Mouse (Mus musculus) midbrain, embryonic 14.5 days (tissue): ENCODE results near the gene Nphp3. TPM values are rescaled to one million over a fixed set of nuclear protein-coding genes. Genes with fewer than 3 reads are reported as not detected.

Source experiments
- ATAC-seq: fragments of 200-750 bp; cut with Nextera tagmentation; 2 replicates; pipeline ENCODE4 v1.8.0; 2017; ENCODE audit warnings: moderate number of reproducible peaks, moderate library complexity; ENCODE audit not compliant: low FRiP score, low TSS enrichment
- DNase-seq: peaks from one replicate; pipeline ENCODE4 v3.0.0-alpha.2; 2015
- H3K27ac ChIP-seq: fragments of 300-500 bp; sonication (generic); replicated peaks from 2 replicates; pipeline ENCODE4 v1.5.1; 2014; ENCODE audit warnings: mild to moderate bottlenecking, low read depth, low read length, moderate library complexity
- H3K27me3 ChIP-seq: fragments of 300-500 bp; sonication (generic); 2 replicates; pipeline ENCODE4 v1.6.1; 2014; ENCODE audit warnings: low read length, control low read depth, mixed read lengths; ENCODE audit not compliant: control insufficient read depth, insufficient read depth
- H3K36me3 ChIP-seq: fragments of 300-500 bp; sonication (generic); 2 replicates; pipeline ENCODE4 v1.6.1; 2014; ENCODE audit warnings: low read length, control low read depth; ENCODE audit not compliant: control insufficient read depth, insufficient read depth
- H3K4me1 ChIP-seq: fragments of 300-500 bp; sonication (generic); 2 replicates; pipeline ENCODE4 v1.6.1; 2014; ENCODE audit warnings: mild to moderate bottlenecking, antibody characterized with exemption, low read length, control low read depth; ENCODE audit not compliant: control insufficient read depth, insufficient read depth
- H3K4me2 ChIP-seq: fragments of 300-500 bp; sonication (generic); 2 replicates; pipeline ENCODE4 v1.6.1; 2014; ENCODE audit warnings: mild to moderate bottlenecking, low read length, moderate library complexity
- H3K4me3 ChIP-seq: fragments of 300-500 bp; sonication (generic); replicated peaks from 2 replicates; pipeline ENCODE4 v1.5.1; 2014; ENCODE audit warnings: low read depth, low read length
- H3K9ac ChIP-seq: fragments of 300-500 bp; sonication (generic); replicated peaks from 2 replicates; pipeline ENCODE4 v1.6.1; 2014; ENCODE audit warnings: mild to moderate bottlenecking, low read length, moderate library complexity
- H3K9me3 ChIP-seq: fragments of 300-500 bp; sonication (generic); 2 replicates; pipeline ENCODE4 v1.6.1; 2016; ENCODE audit warnings: low read length, control low read depth, mixed read lengths; ENCODE audit not compliant: control insufficient read depth
- WGBS: fragments of 180-500 bp; shearing (Covaris S2); extraction: QIAGEN DNeasy Blood & Tissue Kit; methylation state at CpG from one replicate; pipeline ENCODE4 v1.1.7; 2014; 5-methylcytosine and 5-hydroxymethylcytosine counted together
- polyA plus RNA-seq: library from polyadenylated mRNA; unstranded; fragments of >200 nt; fragmentation: Nextera tagmentation; extraction: Ambion mirVana; gene quantifications from 2 replicates; pipeline ENCODE4 v1.2.1, GENCODE M21; 2014

The Nphp3 gene
- polyA plus RNA-seq: 2.4 and 3.3 TPM in 2 replicates

- no peaks in the 10 kb centered on the region for H3K27me3 ChIP-seq
- peak within 1 kb of the TSS; percentile 61 for H3K4me3 ChIP-seq
- H3K9ac ChIP-seq: peak within 1 kb of the TSS; percentile 39
- peak within 1 kb of the TSS; percentile 74 for H3K27ac ChIP-seq
- no peaks in the 10 kb centered on the region for H3K9me3 ChIP-seq
- DNase-seq (peak; percentile 98), ATAC-seq (peak; percentile 98)
- H3K36me3 ChIP-seq: no peaks in the 10 kb centered on the region
- peaks cover 6% of the 10 kb centered on the region; the same call in 1 of the 2 replicates for H3K4me1 ChIP-seq
- under 1% methylated on average over 55 of the region's 55 CpGs for WGBS
- H3K4me2 ChIP-seq: peak within 1 kb of the TSS; percentile 69
These were observed at the start of gene Nphp3 for GRCm38 (mm10) chr9:104001921-104002859. Gene Nphp3, plus strand, starts transcription at chr9:104002544.

DNA sequence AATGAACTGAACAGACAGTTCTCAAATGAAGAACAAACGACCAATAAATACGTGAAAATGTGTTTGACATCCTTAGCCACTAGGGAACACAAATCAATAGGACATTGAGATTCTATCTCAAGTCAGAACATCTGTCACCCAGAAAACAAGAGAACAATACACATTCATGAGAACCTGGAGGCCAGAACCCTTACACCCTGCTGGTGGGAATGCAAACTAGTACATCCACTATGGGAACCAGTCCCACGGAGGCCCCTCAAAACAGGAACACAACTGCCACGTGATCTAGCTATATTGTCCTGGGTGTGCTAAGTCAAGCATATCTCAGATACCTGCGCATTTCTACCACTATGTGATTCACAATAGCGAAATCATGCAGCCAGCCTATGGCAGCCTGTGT, 43.6 kb upstream of the Nphp3 start:
- Histone ChIP-seq H3K4me2 (no peak overlapping the region), H3K9ac (no peak overlapping the region), H3K4me3 (no peak overlapping the region), H3K27ac (no peak overlapping the region), H3K36me3 (no peaks in the 10 kb centered on the region), H3K9me3 (no peaks in the 10 kb centered on the region), H3K4me1 (no peaks in the 10 kb centered on the region), H3K27me3 (no peaks in the 10 kb centered on the region)
- WGBS: 80% methylated on average over 6 of the region's 6 CpGs
- DNase-seq (no peak), ATAC-seq (no peak)

DNA sequence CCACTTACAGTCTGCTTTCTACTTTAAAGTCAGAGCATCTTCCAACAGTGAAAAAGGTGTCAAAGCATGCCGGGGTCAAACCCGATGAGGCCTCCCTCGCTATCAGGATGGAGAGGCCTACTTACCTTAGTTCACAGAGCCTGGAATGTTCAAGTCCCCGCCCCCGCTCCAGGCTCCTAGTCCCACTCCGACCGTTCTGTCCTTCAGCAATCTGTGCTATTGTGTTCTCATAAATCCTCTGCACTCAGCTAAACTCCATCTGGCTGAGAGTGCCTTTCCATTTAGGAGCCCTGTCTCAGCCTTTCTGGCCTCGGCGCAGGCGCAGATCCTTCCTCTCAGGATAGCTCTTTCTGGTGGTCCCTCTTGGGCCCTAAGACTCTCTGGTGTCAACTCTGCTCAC, 42.4 kb upstream of the Nphp3 start:
- no peaks in the 10 kb centered on the region for H3K4me1 ChIP-seq
- H3K27me3 ChIP-seq: no peaks in the 10 kb centered on the region
- ATAC-seq: no peak
- DNase-seq: peak; percentile 2
- H3K4me3 ChIP-seq: no peak overlapping the region
- no peak overlapping the region for H3K4me2 ChIP-seq
- no peak overlapping the region for H3K9ac ChIP-seq
- H3K27ac ChIP-seq: no peak overlapping the region
- 79% methylated on average over 10 of the region's 10 CpGs for WGBS
- no peaks in the 10 kb centered on the region for H3K36me3 ChIP-seq
- no peaks in the 10 kb centered on the region for H3K9me3 ChIP-seq

- 13% methylated on average over 2 of the region's 2 CpGs for WGBS
- no peak overlapping the region for H3K4me3 ChIP-seq
- no peaks in the 10 kb centered on the region for H3K27me3 ChIP-seq
- H3K27ac ChIP-seq: no peak overlapping the region
- no peak overlapping the region for H3K4me2 ChIP-seq
- DNase-seq (peak; percentile 92), ATAC-seq (no peak)
- H3K9me3 ChIP-seq: no peaks in the 10 kb centered on the region
- H3K4me1 ChIP-seq: no peaks in the 10 kb centered on the region
- no peaks in the 10 kb centered on the region for H3K36me3 ChIP-seq
- H3K9ac ChIP-seq: no peak overlapping the region
These were observed 5.8 kb upstream of the Nphp3 start for GRCm38 (mm10) chr9:103996496-103996895.

DNA sequence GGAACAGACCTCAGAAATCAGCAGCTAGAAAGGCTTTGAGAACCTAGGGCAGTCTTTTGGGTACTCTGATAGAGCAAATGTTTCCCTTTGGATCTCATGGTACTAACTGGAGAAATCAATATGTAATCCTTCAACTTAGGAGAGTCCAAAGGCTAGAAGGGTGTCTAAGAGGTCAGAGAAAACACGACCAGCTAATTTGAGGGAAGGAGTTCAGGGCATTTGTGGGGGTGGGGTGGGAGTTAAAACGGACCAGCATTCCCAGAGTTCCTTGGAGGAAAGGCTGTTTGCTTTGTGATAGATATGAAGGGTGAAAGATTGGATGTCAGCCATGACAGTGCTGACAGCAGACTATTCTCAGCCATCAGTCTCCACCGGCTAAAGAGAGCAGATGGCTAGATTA, 1.7 kb upstream of the Nphp3 start:
- Histone ChIP-seq H3K36me3 (no peaks in the 10 kb centered on the region), H3K4me2 (no peak overlapping the region), H3K9ac (no peak overlapping the region), H3K4me3 (no peak overlapping the region), H3K9me3 (no peaks in the 10 kb centered on the region), H3K27ac (no peak overlapping the region), H3K27me3 (no peaks in the 10 kb centered on the region), H3K4me1 (peaks cover 6% of the 10 kb centered on the region; the same call in 1 of the 2 replicates)
- 62% methylated on average over 3 of the region's 3 CpGs for WGBS
- ATAC-seq (no peak), DNase-seq (no peak)

- H3K4me3 ChIP-seq: peak overlapping the region; percentile 61
- DNase-seq (peak; percentile 88), ATAC-seq (peak; percentile 64)
- H3K36me3 ChIP-seq: no peaks in the 10 kb centered on the region
- H3K27ac ChIP-seq: peak overlapping the region; percentile 74
- peak overlapping the region; percentile 39 for H3K9ac ChIP-seq
- WGBS: under 1% methylated on average over 37 of the region's 37 CpGs
- peak overlapping the region; percentile 69 for H3K4me2 ChIP-seq
- H3K9me3 ChIP-seq: no peaks in the 10 kb centered on the region
- H3K27me3 ChIP-seq: no peaks in the 10 kb centered on the region
- H3K4me1 ChIP-seq: peaks cover 6% of the 10 kb centered on the region; the same call in 1 of the 2 replicates
These were observed 578 bp downstream of the Nphp3 start for GRCm38 (mm10) chr9:104002913-104003330.

- Histone ChIP-seq H3K9me3 (no peaks in the 10 kb centered on the region), H3K27ac (no peak overlapping the region), H3K36me3 (peaks cover 12% of the 10 kb centered on the region; the same call in 1 of the 2 replicates), H3K9ac (no peak overlapping the region), H3K4me1 (no peaks in the 10 kb centered on the region), H3K4me3 (no peak overlapping the region), H3K4me2 (no peak overlapping the region), H3K27me3 (no peaks in the 10 kb centered on the region)
- no peak for DNase-seq
- 69% methylated on average over 1 of the region's 1 CpGs for WGBS
- no peak for ATAC-seq
These were observed 12.2 kb downstream of the Nphp3 start for GRCm38 (mm10) chr9:104014526-104014925.

DNA sequence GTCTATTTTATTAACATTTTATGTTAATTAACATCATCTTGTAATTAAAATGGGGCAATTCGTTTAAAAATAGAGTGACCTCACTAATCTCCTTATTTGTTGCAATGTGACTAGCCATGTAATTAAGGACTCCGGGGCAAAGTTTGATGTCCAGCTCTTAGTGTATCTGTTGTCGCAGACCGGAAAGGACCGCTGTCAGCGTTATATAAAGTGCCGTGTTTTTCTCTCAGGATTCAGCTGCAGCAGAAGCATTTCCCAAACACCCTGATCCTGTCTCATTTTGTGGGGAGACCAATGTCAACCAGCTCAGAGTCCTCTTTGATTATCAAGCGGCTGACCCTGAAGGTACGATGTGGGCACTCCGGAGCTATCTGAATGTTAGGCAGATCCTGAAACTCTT, 18.7 kb downstream of the Nphp3 start:
- no peak for DNase-seq
- H3K27me3 ChIP-seq: no peaks in the 10 kb centered on the region
- no peak overlapping the region for H3K27ac ChIP-seq
- no peaks in the 10 kb centered on the region for H3K9me3 ChIP-seq
- peaks cover 13% of the 10 kb centered on the region; the same call in 1 of the 2 replicates for H3K36me3 ChIP-seq
- H3K4me1 ChIP-seq: no peaks in the 10 kb centered on the region
- H3K4me2 ChIP-seq: no peak overlapping the region
- no peak for ATAC-seq
- H3K9ac ChIP-seq: no peak overlapping the region
- WGBS: 95% methylated on average over 10 of the region's 10 CpGs
- no peak overlapping the region for H3K4me3 ChIP-seq

- no peak overlapping the region for H3K4me3 ChIP-seq
- H3K36me3 ChIP-seq: peaks cover 15% of the 10 kb centered on the region; the same call in 1 of the 2 replicates
- no peak overlapping the region for H3K4me2 ChIP-seq
These were observed 24.8 kb downstream of the Nphp3 start for GRCm38 (mm10) chr9:104027186-104027585.

More at GRCm38 (mm10) chr9:104027186-104027585, 24.8 kb downstream of the Nphp3 start:
- ATAC-seq (no peak), DNase-seq (no peak)
- Histone ChIP-seq H3K9ac (no peak overlapping the region), H3K9me3 (no peaks in the 10 kb centered on the region), H3K27ac (no peak overlapping the region), H3K4me1 (no peaks in the 10 kb centered on the region), H3K27me3 (no peaks in the 10 kb centered on the region)
- 96% methylated on average over 8 of the region's 8 CpGs for WGBS
